In the genomic region with DNA sequence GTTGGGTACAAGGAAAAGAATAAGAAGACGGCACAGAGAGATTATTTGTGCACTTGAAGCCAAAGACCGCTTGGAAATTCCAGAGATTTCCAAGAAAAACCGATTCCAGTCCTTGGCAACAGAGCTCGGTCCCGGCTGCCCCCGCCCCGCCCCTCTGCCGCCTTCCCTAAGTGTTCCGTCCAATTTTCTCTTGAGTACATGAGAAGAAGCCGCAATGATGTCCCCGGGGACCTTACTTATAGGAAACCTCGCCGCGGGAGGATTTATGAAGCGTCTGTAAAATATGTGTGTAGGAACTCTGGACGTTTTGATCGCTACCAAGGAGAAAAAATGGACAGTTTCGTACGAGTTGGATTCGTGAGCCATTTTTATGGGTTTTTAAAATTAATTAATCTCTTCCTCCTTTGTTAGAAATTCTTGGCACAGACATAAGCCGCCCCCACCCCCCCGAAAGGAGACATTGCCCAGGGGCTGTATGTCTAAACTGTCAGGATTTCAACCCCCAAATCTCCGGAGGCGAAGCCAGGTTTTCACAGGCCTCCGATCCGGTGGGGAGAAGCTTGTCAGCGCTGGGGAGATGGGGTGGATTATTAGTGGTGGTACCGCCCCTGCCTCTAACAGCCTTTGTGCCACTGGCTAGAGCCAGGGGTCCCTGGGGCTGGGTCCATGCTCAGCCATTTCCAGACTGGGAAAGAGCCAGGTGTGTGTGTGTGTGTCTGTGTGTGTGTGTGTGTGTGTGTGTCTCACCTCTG, we compare ENCODE assay signal across 9 mouse cellular contexts.
DNase-seq lines count a peak whose midpoint lies in the region; ATAC-seq lines count a peak whose summit lies in the region.
"Had no signal": no experiment of that assay in that cellular context is flagged by ENCODE, and none has a peak within 500 bp of the region (broad histone marks: within the 10 kb centered on the region; RNA-seq: fewer than 3 reads in every experiment).

No protein-coding gene starts in this region.

- no peak for ATAC-seq in embryonic facial prominence, embryonic 13.5 days (ENCODE audit: insufficient number of reproducible peaks, insufficient read depth, low FRiP score, low TSS enrichment, low read depth)
- ATAC-seq in hindbrain, embryonic 14.5 days (ENCODE audit: low FRiP score) = no peak
- no peak for ATAC-seq in liver, embryonic 13.5 days (ENCODE audit: low read depth)
- no peak for ATAC-seq in CD4-positive, CD25-positive, alpha-beta regulatory T cell, adult 4 months

- peak overlapping the region; percentile 57 for H3K4me2 ChIP-seq in embryonic facial prominence, embryonic 13.5 days
- peak overlapping the region; percentile 40 for H3K4me2 ChIP-seq in hindbrain, embryonic 14.5 days (replicated peaks)
- H3K4me2 ChIP-seq in liver, embryonic 13.5 days = peak overlapping the region; percentile 28

- WGBS in embryonic facial prominence, embryonic 13.5 days = 3% methylated on average over 28 of the region's 28 CpGs
- WGBS in hindbrain, embryonic 14.5 days = 2% methylated on average over 28 of the region's 28 CpGs
- WGBS in liver, embryonic 13.5 days (ENCODE audit: insufficient replicate concordance) = 10% methylated on average over 28 of the region's 28 CpGs

- H3K4me3 ChIP-seq in embryonic facial prominence, embryonic 13.5 days = peak overlapping the region; percentile 30
- H3K4me3 ChIP-seq in hindbrain, embryonic 14.5 days (replicated peaks; ENCODE audit: low read length) = no peak overlapping the region
- H3K4me3 ChIP-seq in liver, embryonic 13.5 days (replicated peaks) = 0 out of 2 replicates have a peak overlapping the region, but pooled peaks have one; percentile 8
- H3K4me3 ChIP-seq: erythroblast, embryonic 14.5 days had no signal

- peaks cover 31% of the 10 kb centered on the region for H3K4me1 ChIP-seq in embryonic facial prominence, embryonic 13.5 days
- H3K4me1 ChIP-seq in hindbrain, embryonic 14.5 days (replicated peaks; ENCODE audit: control insufficient read depth, insufficient read depth, low read length) = peaks cover 31% of the 10 kb centered on the region
- H3K4me1 ChIP-seq in liver, embryonic 13.5 days (replicated peaks) = peaks cover 16% of the 10 kb centered on the region

- peak; percentile 70 to 75 for DNase-seq in cerebellum, postnatal 10 days
- no peak for DNase-seq in cerebellum, adult 11 months
- DNase-seq in hindbrain, embryonic 14.5 days (ENCODE audit: low spot score) = no peak
- DNase-seq in liver, embryonic 13.5 days = no peak
- DNase-seq in retina, embryonic 14.5 days (ENCODE audit: low spot score) = peak; percentile 59
- no peak for DNase-seq in layer of hippocampus, adult 18-20 months (ENCODE audit: low spot score in 2 of 2)

- H3K9me3 ChIP-seq in embryonic facial prominence, embryonic 13.5 days = no peaks in the 10 kb centered on the region
- H3K9me3 ChIP-seq in hindbrain, embryonic 14.5 days (ENCODE audit: control insufficient read depth, low read length) = no peaks in the 10 kb centered on the region
- H3K9me3 ChIP-seq in liver, embryonic 13.5 days (replicated peaks) = no peaks in the 10 kb centered on the region

- H3K27me3 ChIP-seq in embryonic facial prominence, embryonic 13.5 days = no peaks in the 10 kb centered on the region
- no peaks in the 10 kb centered on the region for H3K27me3 ChIP-seq in hindbrain, embryonic 14.5 days (ENCODE audit: control insufficient read depth, insufficient read depth, low read length)
- H3K27me3 ChIP-seq in liver, embryonic 13.5 days = peaks cover 82% of the 10 kb centered on the region

- H3K27ac ChIP-seq in embryonic facial prominence, embryonic 13.5 days = peak overlapping the region; percentile 57
- 0 out of 2 replicates have a peak overlapping the region, but pooled peaks have one; percentile 9 for H3K27ac ChIP-seq in hindbrain, embryonic 14.5 days
- H3K27ac ChIP-seq in liver, embryonic 13.5 days = no peak overlapping the region

- peak overlapping the region; percentile 40; the same call in 1 of the 2 replicates for H3K9ac ChIP-seq in embryonic facial prominence, embryonic 13.5 days
- H3K9ac ChIP-seq in hindbrain, embryonic 14.5 days = peak overlapping the region; percentile 4; the same call in 1 of the 2 replicates
- H3K9ac ChIP-seq in liver, embryonic 13.5 days = no peak overlapping the region

- H3K36me3 ChIP-seq in embryonic facial prominence, embryonic 13.5 days = no peaks in the 10 kb centered on the region
- no peaks in the 10 kb centered on the region for H3K36me3 ChIP-seq in hindbrain, embryonic 14.5 days (replicated peaks; ENCODE audit: control insufficient read depth, insufficient read depth)
- H3K36me3 ChIP-seq in liver, embryonic 13.5 days = no peaks in the 10 kb centered on the region

Comparison
In these comparisons a context has a peak if more than half of its experiments do, and no peak if none do; other contexts are left out.
1. DNase-seq: peak in cerebellum, postnatal 10 days (2 of 2) and retina, embryonic 14.5 days (single experiment); none in cerebellum, adult 11 months (single experiment), hindbrain, embryonic 14.5 days (single experiment), liver, embryonic 13.5 days (single experiment) and layer of hippocampus, adult 18-20 months (0 of 2).
2. Peak in every context shown above with its lines, with median percentiles within 50 percentile points of each other: H3K4me2 ChIP-seq.